Mouse (Mus musculus) heart, embryonic 14.5 days (tissue): ENCODE measurements around the gene Fam84b. TPM values are rescaled to one million over a fixed set of nuclear protein-coding genes. Genes with fewer than 3 reads are reported as not detected.

ENCODE experiments used
- polyA plus RNA-seq: library from polyadenylated mRNA; unstranded; fragments of >200 nt; fragmentation: Nextera tagmentation; extraction: Ambion mirVana; gene quantifications from 2 replicates; pipeline ENCODE4 v1.2.1, GENCODE M21; 2014

Gene Fam84b
- polyA plus RNA-seq, 1 experiment from 2014 or later: 5.9 TPM

Other genes with a start within 250 kb of the Fam84b start
- not detected in 2 replicates for gene A1bg, start 69.2 kb upstream of the Fam84b start, polyA plus RNA-seq